Comparison of ENCODE assay signal across 8 mouse cellular contexts in genomic region chr8:105853178-105853577, GRCm38 (mm10). TPM values are rescaled to one million over a fixed set of nuclear protein-coding genes. Genes with fewer than 3 reads are reported as not detected.
DNase-seq lines count a peak whose midpoint lies in the region; ATAC-seq and TF ChIP-seq lines count a peak whose summit lies in the region.

TSS of gene Cenpt (minus strand) at chr8:105853278.

- no peak within 1 kb of the TSS for H3K4me3 ChIP-seq in limb, embryonic 15.5 days
- H3K4me3 ChIP-seq in stomach, postnatal 0 days (ENCODE audit: low read depth, low read length), result no peak within 1 kb of the TSS

- DNase-seq in layer of hippocampus, adult 18-20 months (ENCODE audit: low spot score in 2 of 2), result no peak
- DNase-seq in layer of hippocampus, adult 9-10 months (ENCODE audit: low spot score), result no peak
- no peak for DNase-seq in stomach, postnatal 0 days (ENCODE audit: low spot score)
- DNase-seq in gastrocnemius, postnatal 14 days, result no peak
- DNase-seq in spleen, adult 12 weeks (ENCODE audit: low spot score), result no peak

- peak within 1 kb of the TSS; percentile 46; the same call in 1 of the 2 replicates for H3K4me2 ChIP-seq in limb, embryonic 15.5 days
- H3K4me2 ChIP-seq in stomach, postnatal 0 days (replicated peaks; ENCODE audit: low read depth), result no peak within 1 kb of the TSS

- H3K9ac ChIP-seq in limb, embryonic 15.5 days, result no peak within 1 kb of the TSS
- no peak within 1 kb of the TSS for H3K9ac ChIP-seq in stomach, postnatal 0 days (ENCODE audit: low read length)

- intact Hi-C loops in gastrocnemius, postnatal 14 days (cut with DNase I; ENCODE audit: low total_unique reads), result no loop called here

- TF ChIP-seq CTCF in stomach, postnatal 0 days (IDR thresholded peaks at IDR 0.05; ENCODE audit: low read depth), result no peak

- H3K9me3 ChIP-seq in limb, embryonic 15.5 days, result no peaks in the 10 kb centered on the region
- H3K9me3 ChIP-seq in stomach, postnatal 0 days (ENCODE audit: control insufficient read depth, low read length), result no peaks in the 10 kb centered on the region

- TF ChIP-seq EP300 in stomach, postnatal 0 days (optimal IDR thresholded peaks at IDR 0.05), result no peak

- H3K4me1 ChIP-seq in limb, embryonic 15.5 days, result peaks cover 39% of the 10 kb centered on the region
- H3K4me1 ChIP-seq in stomach, postnatal 0 days (replicated peaks; ENCODE audit: control insufficient read depth, insufficient read depth), result peaks cover 4% of the 10 kb centered on the region; the same call in 1 of the 2 replicates

- no peak for ATAC-seq in common myeloid progenitor, adult 5-6 weeks (replicated peaks; ENCODE audit: low read depth, poor library complexity, severe bottlenecking)
- ATAC-seq in hematopoietic stem cell, adult 5-6 weeks (replicated peaks in 1 of 2; ENCODE audit: insufficient read depth in 1 of 2, low FRiP score in 2 of 2, low TSS enrichment in 1 of 2, low read depth in 1 of 2, poor library complexity in 2 of 2, severe bottlenecking in 2 of 2), result no peak
- ATAC-seq in limb, embryonic 15.5 days (ENCODE audit: insufficient number of reproducible peaks, low FRiP score, low TSS enrichment, low read depth), result no peak
- no peak for ATAC-seq in stomach, postnatal 0 days (ENCODE audit: low FRiP score, low TSS enrichment)

- no peaks in the 10 kb centered on the region for H3K27me3 ChIP-seq in limb, embryonic 15.5 days
- no peaks in the 10 kb centered on the region for H3K27me3 ChIP-seq in stomach, postnatal 0 days (ENCODE audit: control insufficient read depth, insufficient read depth, low read length)

- 88% methylated on average over 3 of the region's 3 CpGs for WGBS in limb, embryonic 15.5 days
- 88% methylated on average over 3 of the region's 3 CpGs for WGBS in stomach, postnatal 0 days

- peak within 1 kb of the TSS; percentile 87; the same call in 1 of the 2 replicates for H3K27ac ChIP-seq in limb, embryonic 15.5 days
- no peak within 1 kb of the TSS for H3K27ac ChIP-seq in stomach, postnatal 0 days (replicated peaks)

- peaks cover 15% of the 10 kb centered on the region for H3K36me3 ChIP-seq in limb, embryonic 15.5 days
- no peaks in the 10 kb centered on the region; the same call in 1 of the 2 replicates for H3K36me3 ChIP-seq in stomach, postnatal 0 days (ENCODE audit: control insufficient read depth, insufficient read depth, low read length)

RNA-seq across cellular contexts. Expression of gene Cenpt, which starts in this region (rescaled TPM):
- 10 to 100 TPM; 12.6 to 12.9 TPM for total RNA-seq in layer of hippocampus, adult 18-20 months (2021)
- 13.4 and 16.9 TPM in 2 replicates for total RNA-seq in common myeloid progenitor, adult 5-6 weeks (2017)
- 14.3 and 14.6 TPM in 2 replicates for total RNA-seq in hematopoietic stem cell, adult 5-6 weeks (2017)
- polyA plus RNA-seq in limb, embryonic 15.5 days (2015; fragmentation: Nextera tagmentation; extraction: Ambion mirVana), result 42.3 and 44.7 TPM in 2 replicates
- 14.2 and 15.1 TPM in 2 replicates for polyA plus RNA-seq in stomach, postnatal 0 days (2015; fragmentation: Nextera tagmentation; extraction: Ambion mirVana)
- total RNA-seq in gastrocnemius, postnatal 14 days (2021), result 1 to 10 TPM; 1.9 to 3.9 TPM
